Mouse (Mus musculus): ENCODE results near the gene C530008M17Rik.
A peak's percentile ranks its signal among the peaks of the same experiment; 100 is the strongest.

The C530008M17Rik gene

GRCm38 (mm10) chr5:76665421-76665820, 9.1 kb downstream of the C530008M17Rik start:
- DNase-seq (ENCODE audit: low read depth) = no peak

- DNase-seq (ENCODE audit: low read depth) = no peak
These were observed 9.9 kb downstream of the C530008M17Rik start for GRCm38 (mm10) chr5:76666026-76666756.

- no peak for DNase-seq (ENCODE audit: low read depth)
These were observed 11.8 kb downstream of the C530008M17Rik start for GRCm38 (mm10) chr5:76668118-76668517.

DNA sequence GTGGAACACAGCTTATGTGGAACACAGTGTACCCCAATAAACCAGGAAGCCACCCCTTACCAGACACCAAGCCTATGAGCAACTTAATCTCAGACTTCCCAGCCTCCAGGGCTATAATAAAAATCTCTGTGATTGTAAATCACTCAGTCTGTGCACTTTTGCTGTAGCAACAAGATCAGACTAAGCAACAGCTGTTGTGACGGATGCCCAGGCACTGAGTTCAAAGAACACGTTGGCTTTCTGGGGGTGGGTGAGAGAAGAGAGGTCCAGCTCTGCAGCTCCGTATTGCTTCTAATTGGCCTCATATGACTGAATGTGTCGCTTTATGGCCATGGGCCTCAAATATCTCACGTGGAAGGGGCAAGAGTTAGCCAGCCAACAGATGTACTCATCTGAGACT, 12.2 kb downstream of the C530008M17Rik start:
- no peak for DNase-seq (ENCODE audit: low read depth)

- DNase-seq (ENCODE audit: low read depth) = no peak
These were observed 13.9 kb downstream of the C530008M17Rik start for GRCm38 (mm10) chr5:76670183-76670582.

DNA sequence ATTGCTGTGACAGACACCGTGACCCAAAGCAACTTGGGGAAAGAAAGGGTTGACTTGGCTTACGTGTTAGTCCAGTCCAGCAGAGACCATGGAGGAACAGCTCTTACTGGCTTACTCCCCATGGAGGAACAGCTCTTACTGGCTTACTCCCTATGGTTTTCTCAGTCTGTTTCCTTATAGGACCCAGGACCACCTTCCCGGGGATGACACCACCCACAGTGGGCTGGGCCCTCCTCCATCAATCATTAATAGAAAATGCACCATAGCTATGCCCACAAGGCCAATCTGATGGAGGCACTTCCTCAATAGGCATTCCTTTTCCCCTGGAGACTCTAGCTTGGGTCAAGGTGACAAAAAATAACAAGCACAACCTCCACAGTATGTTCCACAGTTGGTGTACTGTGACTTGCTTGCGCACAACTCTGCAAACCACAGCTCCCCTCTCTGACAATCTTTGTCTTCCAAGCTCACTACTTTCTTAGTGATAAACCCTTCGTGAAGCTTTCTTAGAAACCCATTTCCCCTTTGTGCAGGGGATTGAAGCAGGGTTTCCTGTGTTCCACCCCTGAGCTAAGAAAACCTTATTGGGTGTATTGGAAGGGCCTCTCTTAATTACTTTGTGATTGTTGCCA, 17.8 kb downstream of the C530008M17Rik start:
- no peak for DNase-seq (ENCODE audit: low read depth)

DNA sequence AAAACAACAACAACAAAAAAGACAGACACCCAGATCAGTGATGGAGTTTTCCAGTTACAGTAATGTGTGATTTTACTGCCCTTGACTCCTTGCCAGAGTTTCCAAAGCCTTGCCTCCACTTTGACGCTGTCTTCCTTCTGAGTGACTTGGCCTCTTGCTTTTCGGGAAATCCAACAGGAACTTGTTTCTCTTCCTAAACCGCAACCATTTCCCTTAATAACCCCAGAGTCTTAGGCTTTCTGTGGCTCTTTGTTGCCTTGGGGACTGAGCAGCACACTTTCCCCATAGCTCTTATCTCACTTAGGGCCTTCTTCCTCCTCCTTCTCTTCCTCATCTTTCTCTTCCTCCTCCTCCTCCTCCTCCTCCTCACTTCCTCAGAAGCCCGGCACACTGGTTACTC, 19.1 kb downstream of the C530008M17Rik start:
- no peak for DNase-seq (ENCODE audit: low read depth)

DNA sequence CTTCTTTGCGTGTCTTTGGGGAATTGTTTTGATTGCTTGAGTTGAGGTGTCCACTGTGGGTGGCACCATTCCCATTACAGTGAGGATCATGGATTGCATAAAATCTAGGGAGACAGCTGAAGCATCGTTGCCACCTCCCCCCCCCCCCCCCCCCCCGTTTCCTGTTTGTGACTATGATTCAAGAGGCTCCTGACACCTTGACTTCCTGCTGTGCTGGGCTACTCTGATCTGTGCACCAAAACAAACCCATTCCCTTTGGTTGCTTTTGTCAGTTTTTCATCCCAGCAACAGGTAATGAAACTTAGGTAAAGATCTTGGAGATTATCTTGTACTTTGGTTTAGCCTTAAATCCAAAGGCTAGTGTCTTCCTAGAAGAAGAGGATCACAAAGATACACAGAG, 24.6 kb downstream of the C530008M17Rik start:
- DNase-seq (ENCODE audit: low read depth) = peak; percentile 38

- DNase-seq (ENCODE audit: low read depth) = no peak
These were observed 25.8 kb downstream of the C530008M17Rik start for GRCm38 (mm10) chr5:76681895-76682656.

GRCm38 (mm10) chr5:76683455-76683854, 27.1 kb downstream of the C530008M17Rik start:
- no peak for DNase-seq (ENCODE audit: low read depth)

DNA sequence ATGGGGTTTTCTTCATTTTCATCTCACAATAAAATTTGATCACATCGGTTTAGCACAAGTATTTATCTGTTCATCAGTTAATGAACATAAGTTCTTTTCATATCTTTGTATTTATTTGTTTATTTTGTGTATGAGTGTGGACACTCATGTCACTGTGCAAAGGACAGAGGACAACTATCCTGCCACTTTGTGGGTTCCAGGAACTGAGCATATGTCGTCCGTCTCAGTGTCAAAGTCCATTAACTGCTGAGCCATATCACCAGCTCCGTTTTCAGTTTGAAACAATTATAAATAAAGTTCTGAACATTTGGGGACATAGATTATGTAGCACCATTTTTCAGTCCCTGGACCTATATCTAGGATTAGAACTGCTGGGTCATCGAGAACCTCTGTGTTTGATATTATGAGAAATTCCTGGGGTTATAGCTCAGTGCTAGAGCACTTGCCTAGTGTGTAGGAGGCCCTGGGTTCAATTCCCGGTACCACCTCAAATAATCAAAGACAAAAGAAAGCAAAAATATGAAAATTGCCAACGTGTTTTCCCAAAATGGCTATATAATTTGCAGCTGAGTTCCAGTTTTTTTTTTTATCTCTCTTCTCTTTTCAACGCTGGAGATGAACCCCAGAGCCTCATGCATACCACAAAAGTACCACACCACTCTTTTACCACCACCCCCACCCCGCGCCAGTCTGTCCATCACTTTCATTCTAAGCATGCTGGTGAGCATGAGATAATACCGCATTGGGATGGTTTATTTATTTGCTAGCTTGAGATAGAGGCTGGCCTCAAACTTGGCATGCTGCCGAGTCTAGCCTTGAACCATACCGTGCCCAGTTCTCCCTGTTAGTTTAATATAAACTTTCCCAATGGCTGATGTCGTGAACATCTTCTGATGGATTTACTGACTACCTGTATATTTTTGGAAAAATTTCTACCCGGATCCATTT, 28.6 kb downstream of the C530008M17Rik start:
- no peak for DNase-seq (ENCODE audit: low read depth)

- DNase-seq (ENCODE audit: low read depth) = no peak
These were observed 31.8 kb downstream of the C530008M17Rik start for GRCm38 (mm10) chr5:76687961-76688600.

DNA sequence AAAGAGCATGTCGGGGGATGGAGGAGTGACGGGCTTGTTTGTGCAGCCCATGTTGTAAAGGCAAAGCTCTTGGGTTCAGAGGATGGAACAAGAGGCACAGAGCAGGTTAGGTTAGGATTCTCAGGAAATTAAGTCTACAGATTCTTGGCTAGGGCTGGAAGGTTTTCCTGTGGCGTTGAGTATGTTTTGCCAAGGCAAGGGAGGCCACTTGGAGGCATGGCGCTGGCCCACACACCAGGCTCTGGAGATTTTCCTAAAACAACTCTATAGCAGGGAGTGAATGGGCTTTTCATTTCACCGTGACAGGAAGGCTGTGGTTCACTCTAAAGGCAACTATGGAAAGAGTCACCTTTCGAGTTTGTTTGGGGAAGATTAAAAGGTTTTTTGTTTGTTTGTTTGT, 32.3 kb downstream of the C530008M17Rik start:
- no peak for DNase-seq (ENCODE audit: low read depth)

DNA sequence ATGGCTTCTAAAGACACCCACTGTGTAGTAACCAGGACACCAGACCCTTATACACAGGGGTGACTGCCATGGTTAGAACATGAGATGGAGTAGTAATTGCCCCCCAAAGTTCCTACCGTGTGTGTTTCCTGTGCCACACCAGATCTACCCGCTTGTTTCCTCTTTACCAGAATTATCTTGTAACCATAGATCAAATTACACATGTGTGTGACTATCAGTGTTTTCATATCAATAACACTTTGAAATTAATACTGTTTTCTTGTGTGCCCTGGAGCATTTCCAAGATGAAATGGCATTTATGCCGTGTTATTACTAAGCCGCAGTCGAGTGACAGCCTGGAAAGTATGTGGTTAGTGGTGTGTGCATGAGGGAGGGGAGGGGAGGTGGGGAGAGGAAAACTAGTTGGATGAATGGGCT, 33.9 kb downstream of the C530008M17Rik start:
- no peak for DNase-seq (ENCODE audit: low read depth)

- no peak for DNase-seq (ENCODE audit: low read depth)
These were observed 34.9 kb downstream of the C530008M17Rik start for GRCm38 (mm10) chr5:76691251-76691650.

GRCm38 (mm10) chr5:76691706-76692424, 35.6 kb downstream of the C530008M17Rik start:
- no peak for DNase-seq (ENCODE audit: low read depth)

- DNase-seq (ENCODE audit: low read depth) = no peak
These were observed 41.2 kb downstream of the C530008M17Rik start for GRCm38 (mm10) chr5:76697536-76697935.

GRCm38 (mm10) chr5:76698187-76698586, 41.9 kb downstream of the C530008M17Rik start:
- no peak for DNase-seq (ENCODE audit: low read depth)

- DNase-seq (ENCODE audit: low read depth) = no peak
These were observed 45.0 kb downstream of the C530008M17Rik start for GRCm38 (mm10) chr5:76701127-76701853.

GRCm38 (mm10) chr5:76702104-76702503, 45.8 kb downstream of the C530008M17Rik start:
- DNase-seq (ENCODE audit: low read depth) = no peak
